Mouse (Mus musculus): ENCODE measurements around the gene Zim1.

The Zim1 gene

DNA sequence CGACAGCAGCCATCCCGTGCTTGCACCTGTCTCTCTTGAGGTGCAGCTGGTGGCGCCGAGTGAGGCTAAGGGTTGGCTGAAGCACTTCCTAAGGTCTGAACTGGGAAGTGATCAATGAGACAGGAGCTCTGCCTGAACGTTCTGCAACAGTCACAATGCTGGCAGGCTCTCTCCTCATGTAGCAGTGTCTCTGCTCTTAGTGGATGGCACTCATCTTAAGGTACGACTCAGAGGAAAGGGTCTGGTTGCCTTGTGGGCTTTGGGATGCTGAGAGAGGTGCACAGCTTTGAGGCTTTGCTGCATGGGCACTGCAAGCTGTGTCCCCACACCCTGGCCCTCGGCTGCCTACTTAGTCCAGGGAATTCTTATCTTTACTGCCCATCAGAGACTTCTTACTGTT is 45.0 kb downstream of the Zim1 start:
- DNase-seq (ENCODE audit: low read depth) = no peak

DNA sequence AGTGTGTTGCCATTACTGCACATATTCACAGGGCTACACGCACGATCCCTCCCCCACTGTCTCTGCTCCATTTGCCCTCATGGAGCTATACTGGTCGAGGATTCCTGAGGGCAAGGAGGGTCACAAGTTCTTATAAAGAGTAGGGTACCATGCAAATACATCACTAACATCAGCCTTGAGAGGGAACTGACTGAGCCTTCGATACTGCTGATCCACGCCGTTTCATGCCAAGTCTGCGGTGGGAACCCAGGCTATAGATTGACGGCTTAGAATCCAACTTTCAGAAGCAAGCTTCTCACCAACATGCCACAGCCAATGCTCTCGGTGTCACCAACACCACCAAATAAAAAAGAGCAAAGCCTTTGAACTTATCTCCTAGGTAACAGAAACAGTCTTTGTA is 45.7 kb downstream of the Zim1 start:
- no peak for DNase-seq (ENCODE audit: low read depth)

DNA sequence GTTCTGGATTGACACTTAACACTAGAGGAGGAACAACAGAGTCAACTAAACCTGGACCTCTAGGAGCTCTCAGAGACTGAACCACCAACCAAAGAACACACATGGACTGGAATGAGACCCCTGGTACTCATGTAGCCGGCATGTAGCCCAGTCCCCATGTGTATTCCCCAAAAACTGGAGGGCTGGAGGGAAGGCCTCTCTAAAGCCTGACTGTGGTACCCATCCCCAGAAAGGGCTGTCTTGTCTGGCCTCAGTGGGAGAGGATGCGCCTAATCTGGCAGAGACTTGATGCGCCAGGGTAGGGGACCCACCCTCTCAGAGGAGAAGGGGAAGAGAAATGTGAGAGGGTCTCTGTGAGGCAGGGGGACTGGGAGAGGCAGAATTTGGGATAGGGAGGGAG is 50.4 kb downstream of the Zim1 start:
- DNase-seq (ENCODE audit: low read depth) = no peak

DNA sequence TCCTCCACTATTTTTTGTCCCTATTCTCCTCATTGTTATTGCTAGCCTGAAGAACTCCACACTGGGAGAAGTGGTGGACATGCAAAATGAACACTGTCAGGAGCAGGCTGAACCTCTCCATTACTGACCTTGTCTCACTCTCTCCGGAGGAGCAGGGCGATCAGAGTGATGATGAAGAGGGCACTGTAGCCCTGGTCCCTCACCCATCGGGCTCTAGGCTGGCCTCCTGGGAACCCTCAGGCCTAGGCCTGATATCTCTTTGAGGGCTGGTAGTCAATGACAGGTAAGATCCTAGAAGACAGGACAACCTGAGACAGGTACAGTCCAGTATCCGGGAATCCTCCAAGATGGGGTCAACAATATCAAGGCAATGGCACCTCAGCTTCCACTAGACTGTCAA is 58.2 kb downstream of the Zim1 start:
- no peak for DNase-seq (ENCODE audit: low read depth)

DNA sequence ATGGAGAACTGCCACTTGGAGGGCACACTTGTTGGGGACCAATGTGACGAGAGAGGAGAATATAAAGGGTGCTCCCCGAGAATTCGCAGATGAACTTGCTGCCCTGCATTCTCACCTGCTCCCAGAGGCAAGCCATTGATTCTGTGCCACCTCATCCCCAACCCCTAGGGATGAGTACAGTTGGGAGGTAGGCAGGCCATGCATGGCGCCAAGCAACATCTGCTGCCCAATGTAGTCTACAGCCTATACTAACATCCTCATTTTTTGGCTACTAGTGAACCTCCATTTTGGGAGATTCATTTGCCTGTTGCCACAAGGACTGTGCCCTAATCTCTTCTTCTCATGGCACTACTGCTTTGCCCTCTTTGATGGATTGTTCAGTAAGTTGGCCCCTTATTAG is 59.5 kb downstream of the Zim1 start:
- no peak for DNase-seq (ENCODE audit: low read depth)

DNA sequence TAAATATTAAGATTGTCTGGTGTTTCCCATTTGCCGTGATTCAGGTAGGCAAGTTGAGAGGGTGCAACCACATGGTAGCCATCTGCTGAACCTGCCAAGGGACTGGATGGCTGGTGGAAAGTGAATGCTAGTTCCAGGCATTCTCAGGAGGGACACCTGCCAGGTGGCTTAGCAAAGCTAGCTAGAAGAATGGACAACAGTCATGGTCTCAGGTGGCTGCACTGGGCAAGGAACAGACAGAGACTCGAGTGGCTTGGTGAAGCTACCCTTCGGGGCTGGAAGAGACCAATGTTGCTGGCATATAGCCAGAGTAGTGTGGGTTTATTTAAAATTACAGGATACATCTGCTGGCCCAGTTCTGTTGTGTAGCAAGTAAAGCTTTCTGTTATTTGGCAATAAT is 60.4 kb downstream of the Zim1 start:
- DNase-seq (ENCODE audit: low read depth) = peak; percentile 2

Measured in 416B (cell line).